Mouse (Mus musculus) intestine, embryonic 16.5 days (tissue): ENCODE data around the gene D330045A20Rik. TPM values are rescaled to one million over a fixed set of nuclear protein-coding genes. Genes with fewer than 3 reads are reported as not detected.
A peak's percentile ranks its signal among the peaks of the same experiment; 100 is the strongest.
"Not testable (repeated sequence)": the region's sequence is repeated elsewhere in the genome, so short reads cannot be mapped to it uniquely, and the experiment has no call there.

ENCODE experiments used
- ATAC-seq: fragments of 200-750 bp; cut with Nextera tagmentation; 2 replicates; pipeline ENCODE4 v1.8.0; 2017; ENCODE audit warnings: moderate TSS enrichment, moderate library complexity
- H3K27ac ChIP-seq: fragments of 300-500 bp; sonication (generic); 2 replicates; pipeline ENCODE4 v1.5.1; 2014; ENCODE audit warnings: mild to moderate bottlenecking, low read length
- H3K27me3 ChIP-seq: fragments of 300-500 bp; sonication (generic); replicated peaks from 2 replicates; pipeline ENCODE4 v1.6.1; 2014; ENCODE audit warnings: low read length, control low read depth, mixed read lengths; ENCODE audit not compliant: control insufficient read depth, insufficient read depth
- H3K36me3 ChIP-seq: fragments of 300-500 bp; sonication (generic); 2 replicates; pipeline ENCODE4 v1.6.1; 2014; ENCODE audit warnings: low read length, control low read depth; ENCODE audit not compliant: control insufficient read depth, insufficient read depth
- H3K4me1 ChIP-seq: fragments of 300-500 bp; sonication (generic); 2 replicates; pipeline ENCODE4 v1.6.1; 2014; ENCODE audit warnings: low read length, control low read depth, mixed read lengths; ENCODE audit not compliant: control insufficient read depth, insufficient read depth
- H3K4me2 ChIP-seq: fragments of 300-500 bp; sonication (generic); 2 replicates; pipeline ENCODE4 v1.6.1; 2014; ENCODE audit warnings: low read depth, low read length, control low read depth
- H3K4me3 ChIP-seq: fragments of 300-500 bp; sonication (generic); 2 replicates; pipeline ENCODE4 v1.5.1; 2014; ENCODE audit warnings: mild to moderate bottlenecking, low read length
- H3K9ac ChIP-seq: fragments of 300-500 bp; sonication (generic); 2 replicates; pipeline ENCODE4 v1.6.1; 2014; ENCODE audit warnings: low read depth, low read length
- H3K9me3 ChIP-seq: fragments of 300-500 bp; sonication (generic); 2 replicates; pipeline ENCODE4 v1.6.1; 2016; ENCODE audit warnings: low read length, control low read depth; ENCODE audit not compliant: control insufficient read depth
- WGBS: fragments of 180-500 bp; shearing (Covaris S2); extraction: QIAGEN DNeasy Blood & Tissue Kit; methylation state at CpG from one replicate; pipeline ENCODE4 v1.1.7; 2014; 5-methylcytosine and 5-hydroxymethylcytosine counted together
- polyA plus RNA-seq: library from polyadenylated mRNA; unstranded; fragments of >200 nt; fragmentation: Nextera tagmentation; extraction: Ambion mirVana; gene quantifications from 2 replicates; pipeline ENCODE4 v1.2.1, GENCODE M21; 2015

Gene D330045A20Rik
- polyA plus RNA-seq, 1 experiment from 2014 or later, result 3.3 TPM

- Histone ChIP-seq H3K27ac (peak overlapping the region; percentile 54), H3K36me3 (no peaks in the 10 kb centered on the region), H3K9me3 (no peaks in the 10 kb centered on the region), H3K4me2 (no peak overlapping the region), H3K27me3 (no peaks in the 10 kb centered on the region), H3K4me1 (no peaks in the 10 kb centered on the region), H3K4me3 (no peak overlapping the region), H3K9ac (no peak overlapping the region)
- WGBS, result 50% methylated on average over 5 of the region's 5 CpGs
- ATAC-seq, result peak; percentile 90
Measured at GRCm38 (mm10) chrX:139562255-139562924, 82.2 kb downstream of the D330045A20Rik start.

GRCm38 (mm10) chrX:139562925-139563461, 82.8 kb downstream of the D330045A20Rik start, which contains the start of gene Rnf128:
TSS of gene Rnf128 (plus strand) at chrX:139563316.
- H3K9ac ChIP-seq, result peak within 1 kb of the TSS; percentile 33
- no peak within 1 kb of the TSS for H3K4me2 ChIP-seq
- peak within 1 kb of the TSS; percentile 68 for H3K27ac ChIP-seq
- peak within 1 kb of the TSS; percentile 40 for H3K4me3 ChIP-seq
- WGBS, result 55% methylated on average over 8 of the region's 8 CpGs
- no peaks in the 10 kb centered on the region for H3K27me3 ChIP-seq
- ATAC-seq, result peak; percentile 83
- no peaks in the 10 kb centered on the region for H3K9me3 ChIP-seq
- H3K4me1 ChIP-seq, result no peaks in the 10 kb centered on the region
- no peaks in the 10 kb centered on the region for H3K36me3 ChIP-seq

DNA sequence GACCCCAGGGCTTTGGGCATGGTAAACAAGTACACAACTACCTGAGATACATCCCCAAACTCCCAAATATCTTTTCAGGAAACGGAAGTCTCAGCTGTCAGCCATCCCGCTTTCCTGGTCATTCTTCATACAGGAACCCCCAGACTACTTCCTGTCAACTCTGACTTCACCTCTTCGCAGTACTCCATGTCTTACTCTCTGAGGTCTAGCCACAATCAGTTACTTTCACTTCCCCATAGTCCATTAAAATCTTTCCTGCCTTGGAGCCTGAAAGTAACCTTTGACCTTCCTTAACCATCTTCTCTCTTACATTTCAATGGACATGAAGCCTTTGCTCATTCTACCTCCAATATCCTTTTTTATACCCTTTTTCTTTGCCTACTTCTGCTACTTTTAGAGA, 89.9 kb downstream of the D330045A20Rik start:
- ATAC-seq, result no peak
- Histone ChIP-seq H3K4me1 (no peaks in the 10 kb centered on the region), H3K4me3 (no peak overlapping the region), H3K27me3 (no peaks in the 10 kb centered on the region), H3K9ac (no peak overlapping the region), H3K27ac (no peak overlapping the region), H3K4me2 (no peak overlapping the region), H3K9me3 (no peaks in the 10 kb centered on the region), H3K36me3 (no peaks in the 10 kb centered on the region)
- WGBS, result 77% methylated on average over 3 of the region's 3 CpGs

DNA sequence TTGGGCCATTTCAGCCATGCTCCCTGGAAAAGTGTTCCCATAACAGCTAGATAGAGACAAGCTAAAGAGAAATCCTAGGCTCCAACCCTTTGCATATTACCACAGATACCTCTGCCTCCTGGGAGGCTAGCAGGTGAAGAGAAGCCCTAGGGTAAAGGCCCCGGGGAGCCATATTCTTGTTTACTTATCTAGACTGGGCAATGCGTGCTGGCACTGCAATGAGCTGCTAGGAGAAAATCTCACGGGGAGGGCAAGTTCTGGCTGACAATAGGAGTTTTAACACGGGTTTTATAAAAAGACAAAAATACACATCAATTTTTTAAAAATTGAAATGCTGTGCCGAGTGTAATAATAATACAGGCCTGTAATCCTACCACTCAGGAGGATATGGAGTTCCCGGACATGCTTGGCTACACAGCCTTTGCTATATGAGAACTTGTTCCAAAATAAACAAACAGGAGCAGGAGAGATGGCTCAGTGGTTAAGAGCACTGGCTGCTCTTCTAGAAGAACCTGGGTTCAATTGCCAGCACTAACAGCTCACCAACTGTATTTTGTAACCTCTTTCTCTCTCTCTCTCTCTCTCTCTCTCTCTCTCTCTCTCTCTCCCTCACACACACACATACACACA, 98.6 kb downstream of the D330045A20Rik start:
- ATAC-seq, result no peak
- 60% methylated on average over 6 of the region's 6 CpGs for WGBS
- Histone ChIP-seq H3K4me3 (no peak overlapping the region), H3K9me3 (no peaks in the 10 kb centered on the region), H3K9ac (no peak overlapping the region), H3K4me1 (no peaks in the 10 kb centered on the region), H3K4me2 (no peak overlapping the region), H3K27me3 (no peaks in the 10 kb centered on the region), H3K36me3 (no peaks in the 10 kb centered on the region), H3K27ac (no peak overlapping the region)

- H3K4me3 ChIP-seq, result no peak overlapping the region
- WGBS, result 56% methylated on average over 4 of the region's 4 CpGs
- ATAC-seq, result no peak
- H3K4me1 ChIP-seq, result no peaks in the 10 kb centered on the region
- no peaks in the 10 kb centered on the region for H3K9me3 ChIP-seq
- H3K27ac ChIP-seq, result no peak overlapping the region
- no peak overlapping the region for H3K9ac ChIP-seq
- H3K36me3 ChIP-seq, result no peaks in the 10 kb centered on the region
- H3K27me3 ChIP-seq, result no peaks in the 10 kb centered on the region
- no peak overlapping the region for H3K4me2 ChIP-seq
Measured at GRCm38 (mm10) chrX:139583616-139584015, 103.4 kb downstream of the D330045A20Rik start.

- not testable (repeated sequence) for H3K36me3 ChIP-seq
- 65% methylated on average over 2 of the region's 2 CpGs for WGBS
Measured at GRCm38 (mm10) chrX:139586676-139587075, 106.5 kb downstream of the D330045A20Rik start.

GRCm38 (mm10) chrX:139596404-139596803, 116.2 kb downstream of the D330045A20Rik start:
- H3K4me1 ChIP-seq, result no peaks in the 10 kb centered on the region
- H3K27me3 ChIP-seq, result no peaks in the 10 kb centered on the region
- ATAC-seq, result no peak
- WGBS, result 67% methylated on average over 6 of the region's 6 CpGs
- no peak overlapping the region for H3K9ac ChIP-seq
- no peak overlapping the region for H3K27ac ChIP-seq
- H3K9me3 ChIP-seq, result no peaks in the 10 kb centered on the region
- no peak overlapping the region for H3K4me3 ChIP-seq
- no peaks in the 10 kb centered on the region for H3K36me3 ChIP-seq
- H3K4me2 ChIP-seq, result no peak overlapping the region

More at GRCm38 (mm10) chrX:139586676-139587075, 106.5 kb downstream of the D330045A20Rik start:
- H3K9ac ChIP-seq, H3K4me2 ChIP-seq, H3K4me1 ChIP-seq, H3K9me3 ChIP-seq, H3K27me3 ChIP-seq, H3K27ac ChIP-seq, H3K4me3 ChIP-seq: not testable (repeated sequence)
- ATAC-seq, result 0 out of 2 replicates have a peak, but pooled peaks have one; percentile 53

Other genes starting within 250 kb of the D330045A20Rik start
- gene Trap1a, start 146.7 kb upstream of the D330045A20Rik start, polyA plus RNA-seq, result not detected in 2 replicates
- 134 and 159 TPM in 2 replicates for gene Rnf128, start 82.9 kb downstream of the D330045A20Rik start, polyA plus RNA-seq
- gene Tbc1d8b, start 204.6 kb downstream of the D330045A20Rik start, polyA plus RNA-seq, result 2.6 and 2.8 TPM in 2 replicates
- gene Gm15013, start 234.1 kb downstream of the D330045A20Rik start, polyA plus RNA-seq, result 0.29 and 0.50 TPM in 2 replicates